Mouse (Mus musculus): Measurements from ENCODE around the gene Flad1.

The Flad1 gene

DNA sequence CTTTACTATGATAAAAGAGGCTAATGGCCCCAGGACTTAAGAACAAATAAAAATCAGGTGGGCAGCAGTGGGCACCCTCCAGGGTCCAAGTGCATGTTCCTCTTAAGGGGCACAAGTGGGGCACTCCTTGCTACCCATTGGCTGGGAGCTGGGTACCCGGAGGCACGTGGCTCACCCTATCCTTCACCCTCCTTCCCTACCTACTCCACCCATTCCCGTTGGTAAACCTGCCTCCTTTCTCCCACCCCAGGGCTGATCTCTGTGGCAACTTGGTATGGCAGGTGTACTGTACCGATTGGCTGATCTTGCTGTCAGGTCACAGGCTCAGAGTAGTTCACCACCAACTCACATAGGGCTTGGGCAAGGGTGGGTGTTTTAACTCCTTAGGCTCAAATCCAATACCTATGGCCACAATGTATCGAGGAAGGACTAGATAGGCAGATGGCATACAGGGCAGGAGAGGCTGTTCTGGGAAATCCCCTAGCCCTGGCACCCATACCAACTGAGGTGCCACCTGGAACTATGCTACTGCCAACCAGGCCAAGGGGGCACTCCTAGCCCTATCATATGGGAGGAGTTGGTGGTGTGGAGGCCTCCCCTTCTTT, 27.9 kb downstream of the Flad1 start:
- DNase-seq (ENCODE audit: extremely low spot score, low spot score), result no peak

GRCm38 (mm10) chr3:89382950-89383349, 28.7 kb downstream of the Flad1 start:
- DNase-seq (ENCODE audit: extremely low spot score, low spot score), result no peak

DNA sequence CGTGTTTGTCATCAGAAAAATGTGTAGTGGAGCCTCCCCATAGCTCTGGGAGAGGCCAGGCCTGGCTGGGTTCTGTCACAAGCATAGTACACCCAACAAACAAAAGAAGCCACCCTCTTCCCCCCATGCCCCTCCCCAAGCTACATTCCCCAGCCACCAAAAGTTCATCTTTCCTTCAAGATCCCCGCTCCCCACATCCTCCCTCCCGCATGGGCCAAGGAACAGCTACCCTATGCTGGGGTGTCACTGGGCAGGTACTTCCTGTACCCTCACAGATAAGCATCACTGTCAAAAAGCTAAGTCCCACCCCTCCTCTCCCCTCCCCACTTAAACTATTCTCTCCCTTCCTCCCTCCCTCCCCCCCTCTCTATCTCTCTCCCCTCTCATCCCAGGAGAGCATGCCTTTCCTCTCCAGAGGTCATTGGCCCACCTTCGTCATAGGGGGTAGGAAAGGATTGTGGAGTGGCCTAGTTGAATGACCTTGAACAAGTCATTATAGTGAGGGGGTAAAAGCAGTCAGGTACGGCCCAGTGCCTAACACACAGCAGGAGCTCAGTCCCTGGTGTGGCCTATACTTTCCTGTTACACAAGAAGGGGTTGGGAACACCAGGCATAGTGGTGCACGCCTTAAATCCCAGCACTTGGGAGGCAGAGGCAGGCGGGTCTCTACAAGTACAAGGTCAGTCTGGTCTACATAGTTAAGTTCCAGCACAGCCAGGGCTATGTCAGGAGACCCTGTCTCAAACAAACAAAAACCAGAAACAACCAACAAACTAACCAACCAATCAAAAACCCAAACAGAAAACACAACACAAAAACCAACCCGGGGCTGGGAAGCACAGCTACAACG, 29.4 kb downstream of the Flad1 start:
- DNase-seq (ENCODE audit: extremely low spot score, low spot score), result no peak

DNA sequence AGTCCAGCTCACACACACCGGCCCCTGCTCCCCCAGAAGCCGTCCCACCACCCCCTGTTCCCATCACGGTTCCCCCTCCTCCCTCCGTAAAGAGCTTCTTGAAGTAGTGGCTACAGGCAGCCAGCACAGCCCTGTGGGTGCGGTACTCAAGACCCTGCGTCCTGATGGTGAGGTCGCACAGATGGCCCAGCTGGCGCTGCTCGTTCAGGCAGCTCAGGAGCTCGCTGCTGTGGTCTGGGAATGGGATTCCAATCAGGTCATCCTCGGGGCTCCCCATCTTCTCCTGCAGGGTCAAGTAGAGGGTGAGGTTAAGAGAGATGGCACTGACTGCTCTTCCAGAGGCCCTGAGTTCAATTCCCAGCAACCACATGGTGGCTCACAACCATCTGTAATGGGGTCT, 30.4 kb downstream of the Flad1 start:
- no peak for DNase-seq (ENCODE audit: extremely low spot score, low spot score)

GRCm38 (mm10) chr3:89380711-89381110, 31.0 kb downstream of the Flad1 start:
- DNase-seq (ENCODE audit: extremely low spot score, low spot score), result no peak

DNA sequence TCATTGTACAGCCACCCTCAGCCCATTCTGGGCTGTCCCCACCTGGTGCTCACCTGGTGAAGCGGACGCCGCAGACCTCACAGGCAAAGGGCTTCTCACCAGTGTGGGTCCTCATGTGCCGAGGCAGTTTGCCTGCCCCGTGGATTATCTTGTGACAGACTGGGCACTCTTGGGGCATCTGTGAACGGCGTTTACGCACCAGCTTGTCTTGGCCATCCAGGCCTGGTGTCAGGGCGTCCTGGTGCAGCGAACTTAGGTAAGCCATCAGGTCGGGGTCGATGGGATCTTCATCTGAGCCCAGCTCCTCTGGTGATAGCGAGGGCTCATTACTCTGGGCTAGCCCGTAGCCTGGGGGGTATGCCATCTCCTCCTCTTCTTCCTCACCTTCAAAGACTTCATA, 31.4 kb downstream of the Flad1 start:
- DNase-seq (ENCODE audit: extremely low spot score, low spot score), result no peak

DNA sequence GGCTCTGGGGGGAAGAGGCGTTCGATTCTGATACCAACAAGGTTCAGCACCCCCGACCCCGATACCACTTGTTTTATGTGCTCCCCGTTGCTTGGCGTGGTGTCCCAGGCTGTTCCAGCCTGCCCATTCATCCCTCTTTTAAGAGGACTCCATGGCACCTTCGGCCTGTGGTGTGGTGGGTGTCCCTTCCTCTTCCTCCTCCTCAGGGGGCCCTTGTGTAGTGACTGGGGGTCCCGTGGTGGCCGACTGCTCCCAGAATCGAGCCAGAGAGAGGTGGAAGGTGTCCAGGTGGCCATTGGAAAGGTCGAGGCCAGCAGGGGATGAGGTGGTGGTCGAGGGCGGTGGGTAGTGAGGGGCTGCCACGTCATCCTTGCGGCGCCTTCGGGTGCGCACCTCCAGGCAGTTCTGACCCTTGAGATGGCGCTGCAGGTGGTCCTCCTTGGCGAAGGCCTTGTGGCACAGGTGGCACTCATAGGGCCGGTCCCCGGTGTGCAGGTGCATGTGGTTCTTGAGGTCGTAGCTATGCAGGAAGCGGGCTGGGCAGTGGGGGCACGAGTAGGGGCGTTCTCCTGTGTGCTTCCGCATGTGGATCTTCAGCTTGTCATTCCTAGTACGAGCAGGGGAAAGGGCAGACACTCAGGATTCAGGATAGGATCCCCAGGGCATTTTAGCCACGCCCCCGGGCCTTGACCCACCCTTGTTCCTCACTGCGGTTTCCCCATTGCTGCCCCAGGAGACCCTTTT, 32.1 kb downstream of the Flad1 start:
- DNase-seq (ENCODE audit: extremely low spot score, low spot score), result no peak

- DNase-seq (ENCODE audit: extremely low spot score, low spot score), result peak; percentile 92
These were observed 33.1 kb downstream of the Flad1 start for GRCm38 (mm10) chr3:89378394-89379067.

- DNase-seq (ENCODE audit: extremely low spot score, low spot score), result no peak
These were observed 33.8 kb downstream of the Flad1 start for GRCm38 (mm10) chr3:89377831-89378230.

GRCm38 (mm10) chr3:89373581-89374231, 38.0 kb downstream of the Flad1 start:
- no peak for DNase-seq (ENCODE audit: extremely low spot score, low spot score)

DNA sequence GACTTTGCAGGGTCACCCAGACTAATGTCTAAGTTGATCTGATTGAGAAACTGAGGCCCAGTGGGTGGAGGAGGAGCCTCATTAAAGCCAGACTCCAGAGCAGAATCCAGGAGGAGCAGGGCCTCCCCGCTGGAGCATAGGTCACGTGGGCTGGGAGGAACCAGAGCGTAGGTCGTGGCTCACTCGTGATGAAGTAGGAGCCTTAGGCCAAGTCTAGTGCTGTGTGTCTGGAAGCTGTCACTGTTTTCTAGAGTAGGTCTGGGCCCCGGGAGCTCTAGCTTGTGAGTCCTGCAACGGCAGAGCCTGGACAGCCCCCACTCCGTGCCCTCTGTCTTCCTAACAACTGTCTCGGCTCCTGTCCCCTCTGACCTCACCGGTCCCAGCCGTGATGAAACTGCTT, 44.3 kb downstream of the Flad1 start:
- DNase-seq (ENCODE audit: extremely low spot score, low spot score), result no peak

GRCm38 (mm10) chr3:89365486-89366414, 45.9 kb downstream of the Flad1 start:
- DNase-seq (ENCODE audit: extremely low spot score, low spot score), result no peak

- no peak for DNase-seq (ENCODE audit: extremely low spot score, low spot score)
These were observed 46.6 kb downstream of the Flad1 start, which contains the start of gene Dcst1 for GRCm38 (mm10) chr3:89365153-89365485. Gene Dcst1 (minus strand): TSS chr3:89365253.

DNA sequence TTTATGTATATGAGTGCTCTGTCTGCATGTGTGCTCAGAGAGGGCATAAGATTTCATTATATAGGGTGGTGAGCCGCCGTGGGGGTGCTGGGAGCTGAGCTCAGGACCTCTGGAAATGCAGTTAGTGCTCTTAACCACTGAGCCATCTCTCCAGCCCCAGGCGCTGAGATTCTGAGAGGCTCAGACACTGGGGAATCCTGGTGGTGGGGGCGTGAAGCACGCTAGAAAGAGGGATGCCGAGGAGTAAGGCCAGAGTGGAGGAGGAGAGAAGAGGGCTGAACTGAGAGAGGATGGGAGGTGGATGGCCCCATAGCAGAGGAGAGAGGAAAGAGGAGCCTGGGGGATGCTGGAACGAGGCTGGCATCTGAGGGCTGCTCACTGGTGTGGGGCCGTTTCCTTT, 47.0 kb downstream of the Flad1 start:
- DNase-seq (ENCODE audit: extremely low spot score, low spot score), result no peak

- no peak for DNase-seq (ENCODE audit: extremely low spot score, low spot score)
These were observed 50.0 kb downstream of the Flad1 start, which contains the start of gene Dcst2 for GRCm38 (mm10) chr3:89361675-89362074. Gene Dcst2 (plus strand): TSS chr3:89361975.

DNA sequence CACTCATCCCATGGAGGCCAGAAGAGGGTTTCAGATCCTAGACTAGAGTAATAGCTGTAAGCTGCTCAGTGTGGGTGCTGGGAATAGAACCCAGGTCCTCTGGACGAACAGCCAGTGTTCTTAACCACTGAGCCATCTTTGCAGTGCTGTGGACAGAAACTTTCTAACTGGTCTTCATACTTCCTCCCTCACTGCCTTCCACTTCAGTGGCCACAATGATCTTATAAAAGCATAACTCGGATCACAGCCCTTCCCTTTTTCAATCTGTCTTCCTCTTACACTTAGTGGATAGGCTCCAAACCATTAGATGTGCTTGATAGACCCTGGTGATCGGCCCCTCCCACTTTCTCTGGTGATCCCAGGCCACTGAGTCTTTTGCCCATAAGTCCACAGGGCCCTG, 51.4 kb downstream of the Flad1 start:
- no peak for DNase-seq (ENCODE audit: extremely low spot score, low spot score)

DNA sequence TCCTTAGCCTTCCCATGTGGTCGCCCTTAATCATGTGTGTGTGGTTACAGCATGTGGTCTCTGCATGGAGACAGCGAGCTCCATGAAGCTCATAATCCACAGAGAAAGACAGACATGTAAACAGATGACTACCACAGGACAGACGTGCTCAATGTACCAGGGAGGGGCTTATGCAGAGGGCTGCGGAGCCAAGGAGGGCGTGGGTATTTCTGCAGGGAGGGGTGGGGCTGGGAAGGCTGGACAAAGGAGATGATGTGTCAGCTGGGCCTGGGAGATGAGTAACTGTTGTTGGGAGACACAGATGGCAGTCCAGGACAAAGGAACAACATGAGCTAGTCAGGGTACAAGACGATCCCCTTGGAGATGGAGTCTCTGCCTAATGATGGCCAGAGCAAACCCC, 52.0 kb downstream of the Flad1 start:
- no peak for DNase-seq (ENCODE audit: extremely low spot score, low spot score)

DNA sequence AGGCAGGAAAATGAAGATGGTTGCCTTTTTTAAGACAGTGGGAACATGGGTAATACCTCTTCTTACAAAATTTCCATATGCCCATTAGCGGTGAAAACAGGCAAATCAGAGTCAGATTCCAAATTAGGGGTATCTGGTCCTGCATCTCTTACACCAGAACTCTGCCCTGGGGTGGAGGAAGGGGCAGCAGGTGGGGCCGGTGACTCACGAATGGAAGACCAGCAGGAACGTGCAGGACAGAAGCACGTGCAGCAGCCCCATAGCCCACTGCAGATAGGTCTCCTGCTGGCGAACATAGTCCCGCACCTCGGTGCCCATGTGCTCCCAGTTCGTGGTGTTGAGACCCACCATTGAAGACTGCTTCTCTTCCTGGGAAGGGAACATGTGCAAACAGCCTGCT, 55.6 kb downstream of the Flad1 start:
- DNase-seq (ENCODE audit: extremely low spot score, low spot score), result no peak

DNA sequence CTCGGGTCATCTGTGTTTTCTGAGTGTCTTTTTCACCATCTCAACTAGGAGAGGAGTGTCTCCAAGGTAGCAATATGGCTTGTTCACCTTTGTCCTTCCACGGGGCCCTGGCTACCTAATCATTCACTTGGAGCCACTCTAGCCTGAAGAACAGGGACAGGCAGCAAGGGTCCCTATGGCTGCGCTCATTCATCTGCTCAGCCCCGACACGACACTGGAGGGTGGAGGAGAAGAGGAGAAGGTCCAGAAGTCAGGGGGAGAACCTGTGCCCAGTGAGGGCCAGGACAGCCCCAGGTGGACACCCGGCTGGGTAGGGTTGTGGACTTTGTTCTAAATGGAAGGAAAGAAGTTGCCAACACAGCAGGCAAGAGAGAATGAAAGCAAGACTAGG, 56.2 kb downstream of the Flad1 start:
- no peak for DNase-seq (ENCODE audit: extremely low spot score, low spot score)

- peak; percentile 87 for DNase-seq (ENCODE audit: extremely low spot score, low spot score)
These were observed 56.7 kb downstream of the Flad1 start for GRCm38 (mm10) chr3:89354816-89355511.

All from neural tube, embryonic 10.5 days (tissue).